Mouse (Mus musculus): ENCODE results near the gene Gm20388. TPM values are rescaled to one million over a fixed set of nuclear protein-coding genes. Genes with fewer than 3 reads are reported as not detected.

The Gm20388 gene
- total RNA-seq, 1 experiment from 2014 or later, result 19.5 TPM

GRCm38 (mm10) chr8:121115948-121116347 lies 1205.3 kb downstream of the Gm20388 start, which contains the start of gene Foxc2:
Gene Foxc2 (plus strand): TSS chr8:121116171.

GRCm38 (mm10) chr8:121127756-121128375 lies 1217.2 kb downstream of the Gm20388 start, which contains the start of gene Foxl1:
Gene Foxl1 (plus strand): TSS chr8:121127940.

GRCm38 (mm10) chr8:121544276-121544785 lies 1633.7 kb downstream of the Gm20388 start, which contains the start of gene 1700018B08Rik:
Gene 1700018B08Rik (minus strand): TSS chr8:121544320.

GRCm38 (mm10) chr8:121578676-121579451 lies 1668.2 kb downstream of the Gm20388 start, which contains the start of gene Fbxo31:
Gene Fbxo31 (minus strand): TSS chr8:121578806.

GRCm38 (mm10) chr8:121590203-121591177 lies 1679.8 kb downstream of the Gm20388 start, which contains the start of gene Map1lc3b:
Gene Map1lc3b (plus strand): TSS chr8:121590361.

GRCm38 (mm10) chr8:121652774-121653323 lies 1742.2 kb downstream of the Gm20388 start, which contains the start of gene Zcchc14:
Gene Zcchc14 (minus strand): TSS chr8:121652901.

GRCm38 (mm10) chr8:121729323-121729722 lies 1818.7 kb downstream of the Gm20388 start, which contains the start of gene Jph3:
Gene Jph3 (plus strand): TSS chr8:121729623.

GRCm38 (mm10) chr8:121829048-121829776 lies 1918.6 kb downstream of the Gm20388 start, which contains the start of gene Klhdc4:
Gene Klhdc4 (minus strand): TSS chr8:121829569.

GRCm38 (mm10) chr8:121907587-121908248 lies 1997.1 kb downstream of the Gm20388 start, which contains the start of gene Slc7a5:
Gene Slc7a5 (minus strand): TSS chr8:121907694.

GRCm38 (mm10) chr8:121944831-121945230 lies 2034.2 kb downstream of the Gm20388 start, which contains the start of gene Car5a:
Gene Car5a (minus strand): TSS chr8:121944904.

GRCm38 (mm10) chr8:121949222-121949800 lies 2038.7 kb downstream of the Gm20388 start, which contains the start of gene Banp:
Gene Banp (plus strand): TSS chr8:121949750.

GRCm38 (mm10) chr8:122282035-122282358 lies 2371.4 kb downstream of the Gm20388 start, which contains the start of gene Zfpm1:
Gene Zfpm1 (plus strand): TSS chr8:122282141.

GRCm38 (mm10) chr8:122360696-122361416 lies 2450.2 kb downstream of the Gm20388 start, which contains the start of gene Trhr2:
Gene Trhr2 (minus strand): TSS chr8:122360746.

GRCm38 (mm10) chr8:122376365-122377231 lies 2466.0 kb downstream of the Gm20388 start, which contains the start of gene Zc3h18:
Gene Zc3h18 (plus strand): TSS chr8:122376609.

GRCm38 (mm10) chr8:122421376-122422070 lies 2510.9 kb downstream of the Gm20388 start, which contains the start of gene Il17c:
Gene Il17c (plus strand): TSS chr8:122422020.

GRCm38 (mm10) chr8:122432443-122433268 lies 2522.0 kb downstream of the Gm20388 start, which contains the start of gene Cyba:
Gene Cyba (minus strand): TSS chr8:122432930.

Measured in CD4-positive naive resting alpha-beta T cell, adult 57 days (primary cell).